Mouse (Mus musculus): ENCODE data around the gene Ptprn2. TPM values are rescaled to one million over a fixed set of nuclear protein-coding genes. Genes with fewer than 3 reads are reported as not detected.

The Ptprn2 gene
- total RNA-seq, 2 experiments from 2014 or later: not detected

- no peak for ATAC-seq (replicated peaks; ENCODE audit: low FRiP score, low TSS enrichment, poor library complexity, severe bottlenecking)
Measured at GRCm38 (mm10) chr12:116927516-116927915, 442.0 kb downstream of the Ptprn2 start.

- ATAC-seq (replicated peaks; ENCODE audit: low FRiP score, low TSS enrichment, poor library complexity, severe bottlenecking): no peak
Measured at GRCm38 (mm10) chr12:116938158-116938854, 452.8 kb downstream of the Ptprn2 start.

GRCm38 (mm10) chr12:116943883-116944282 lies 458.4 kb downstream of the Ptprn2 start:
- no peak for ATAC-seq (replicated peaks; ENCODE audit: low FRiP score, low TSS enrichment, poor library complexity, severe bottlenecking)

GRCm38 (mm10) chr12:116948151-116948928 lies 462.8 kb downstream of the Ptprn2 start:
- ATAC-seq (replicated peaks; ENCODE audit: low FRiP score, low TSS enrichment, poor library complexity, severe bottlenecking): no peak

- no peak for ATAC-seq (replicated peaks; ENCODE audit: low FRiP score, low TSS enrichment, poor library complexity, severe bottlenecking)
Measured at GRCm38 (mm10) chr12:116949726-116950125, 464.2 kb downstream of the Ptprn2 start.

GRCm38 (mm10) chr12:116952452-116953205 lies 467.1 kb downstream of the Ptprn2 start:
- ATAC-seq (replicated peaks; ENCODE audit: low FRiP score, low TSS enrichment, poor library complexity, severe bottlenecking): no peak

GRCm38 (mm10) chr12:116959164-116959563 lies 473.6 kb downstream of the Ptprn2 start:
- no peak for ATAC-seq (replicated peaks; ENCODE audit: low FRiP score, low TSS enrichment, poor library complexity, severe bottlenecking)

GRCm38 (mm10) chr12:116963906-116964305 lies 478.4 kb downstream of the Ptprn2 start:
- ATAC-seq (replicated peaks; ENCODE audit: low FRiP score, low TSS enrichment, poor library complexity, severe bottlenecking): no peak

GRCm38 (mm10) chr12:116968215-116968939 lies 482.9 kb downstream of the Ptprn2 start:
- ATAC-seq (replicated peaks; ENCODE audit: low FRiP score, low TSS enrichment, poor library complexity, severe bottlenecking): no peak

- no peak for ATAC-seq (replicated peaks; ENCODE audit: low FRiP score, low TSS enrichment, poor library complexity, severe bottlenecking)
Measured at GRCm38 (mm10) chr12:116975547-116975946, 490.0 kb downstream of the Ptprn2 start.

- ATAC-seq (replicated peaks; ENCODE audit: low FRiP score, low TSS enrichment, poor library complexity, severe bottlenecking): no peak
Measured at GRCm38 (mm10) chr12:116976981-116977380, 491.5 kb downstream of the Ptprn2 start.

- ATAC-seq (replicated peaks; ENCODE audit: low FRiP score, low TSS enrichment, poor library complexity, severe bottlenecking): no peak
Measured at GRCm38 (mm10) chr12:116978201-116978600, 492.7 kb downstream of the Ptprn2 start.

GRCm38 (mm10) chr12:116981315-116981714 lies 495.8 kb downstream of the Ptprn2 start:
- no peak for ATAC-seq (replicated peaks; ENCODE audit: low FRiP score, low TSS enrichment, poor library complexity, severe bottlenecking)

- ATAC-seq (replicated peaks; ENCODE audit: low FRiP score, low TSS enrichment, poor library complexity, severe bottlenecking): no peak
Measured at GRCm38 (mm10) chr12:116989144-116989543, 503.6 kb downstream of the Ptprn2 start.

GRCm38 (mm10) chr12:117001546-117002148 lies 516.1 kb downstream of the Ptprn2 start:
- no peak for ATAC-seq (replicated peaks; ENCODE audit: low FRiP score, low TSS enrichment, poor library complexity, severe bottlenecking)

- ATAC-seq (replicated peaks; ENCODE audit: low FRiP score, low TSS enrichment, poor library complexity, severe bottlenecking): no peak
Measured at GRCm38 (mm10) chr12:117016753-117017595, 531.5 kb downstream of the Ptprn2 start.

GRCm38 (mm10) chr12:117017912-117018311 lies 532.4 kb downstream of the Ptprn2 start:
- no peak for ATAC-seq (replicated peaks; ENCODE audit: low FRiP score, low TSS enrichment, poor library complexity, severe bottlenecking)

GRCm38 (mm10) chr12:117023235-117023634 lies 537.7 kb downstream of the Ptprn2 start:
- ATAC-seq (replicated peaks; ENCODE audit: low FRiP score, low TSS enrichment, poor library complexity, severe bottlenecking): no peak
